Mouse (Mus musculus): ENCODE measurements at regions not wholly inside any gene's neighbourhood (a gene's known extent, or its start where the extent isn't known, plus 50 kb on each side); places are given as distances from the start of the nearest gene placed in this dataset.

- DNase-seq (ENCODE audit: low read depth), result no peak
- no peak for TF ChIP-seq CTCF (IDR thresholded peaks at IDR 0.05; ENCODE audit: borderline replicate concordance, extremely low read depth, insufficient read depth, insufficient read length)
Observed at GRCm38 (mm10) chr9:112678866-112679265, 443.1 kb upstream of the Arpp21 start.

GRCm38 (mm10) chr9:112675232-112675631 is 439.5 kb upstream of the Arpp21 start:
- no peak for TF ChIP-seq CTCF (IDR thresholded peaks at IDR 0.05; ENCODE audit: borderline replicate concordance, extremely low read depth, insufficient read depth, insufficient read length)
- TF ChIP-seq POLR2A (IDR thresholded peaks at IDR 0.05; ENCODE audit: borderline replicate concordance, extremely low read depth, insufficient read depth, insufficient read length, poor library complexity, severe bottlenecking), result no peak

More at GRCm38 (mm10) chr9:112675232-112675631, 439.5 kb upstream of the Arpp21 start:
- DNase-seq (ENCODE audit: low read depth), result no peak
